Mouse (Mus musculus): ENCODE results near the gene Idnk. TPM values are rescaled to one million over a fixed set of nuclear protein-coding genes. Genes with fewer than 3 reads are reported as not detected.

The Idnk gene
- total and polyA plus RNA-seq, 3 experiments: 29.5 to 50.3 TPM; not detected in 1

DNA sequence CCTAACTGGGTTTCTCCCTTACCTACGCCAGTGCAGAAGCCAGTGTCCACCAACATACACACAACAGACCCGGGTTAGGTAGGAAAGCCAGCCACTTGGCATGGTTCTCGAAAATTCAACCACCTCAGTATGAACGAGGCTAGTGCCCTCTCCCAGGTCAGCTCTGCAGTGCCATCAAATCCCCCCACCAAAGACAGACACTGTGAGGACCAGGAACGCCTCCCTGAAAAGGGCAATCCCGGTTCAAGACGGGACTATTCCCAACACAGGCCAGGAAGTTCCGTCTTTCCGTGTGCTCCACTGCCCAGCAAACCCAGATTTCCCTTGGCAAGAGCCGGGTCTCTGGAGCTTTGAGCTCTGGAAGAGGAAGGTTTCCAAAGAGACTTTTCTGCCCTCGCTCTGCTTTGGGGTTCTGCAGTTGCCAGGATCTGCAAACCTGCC, 44.8 kb upstream of the Idnk start:
- no peak for TF ChIP-seq KAT2A (conservative IDR thresholded peaks at IDR 0.05; ENCODE audit: low read depth, low read length)
- TF ChIP-seq GABPA (IDR thresholded peaks at IDR 0.05; ENCODE audit: low read depth, low read length): no peak
- TF ChIP-seq MAZ (IDR thresholded peaks at IDR 0.05; ENCODE audit: low read depth, low read length): no peak
- TF ChIP-seq EP300 (IDR thresholded peaks at IDR 0.05; ENCODE audit: low read depth in 1 of 2, low read length in 2 of 2): no peak
- no peak for TF ChIP-seq POLR2A (IDR thresholded peaks at IDR 0.05; ENCODE audit: control insufficient read depth in 1 of 2, insufficient read depth in 1 of 2, low read depth in 1 of 2, low read length in 2 of 2, poor library complexity in 1 of 2)
- TF ChIP-seq RAD21 (IDR thresholded peaks at IDR 0.05; ENCODE audit: low read depth, low read length): no peak
- TF ChIP-seq USF1 (IDR thresholded peaks at IDR 0.05; ENCODE audit: low read depth, low read length): no peak
- TF ChIP-seq ETS1 (IDR thresholded peaks at IDR 0.05; ENCODE audit: low read depth, low read length): no peak
- no peak for TF ChIP-seq MXI1 (IDR thresholded peaks at IDR 0.05; ENCODE audit: low read depth, low read length)
- no peak for TF ChIP-seq MAX (IDR thresholded peaks at IDR 0.05; ENCODE audit: low read length)
- TF ChIP-seq NRF1 (IDR thresholded peaks at IDR 0.05; ENCODE audit: insufficient read depth, low read depth, low read length, poor library complexity, severe bottlenecking): no peak
- TF ChIP-seq MYB (IDR thresholded peaks at IDR 0.05; ENCODE audit: low read depth, low read length): no peak
- no peak for TF ChIP-seq TAL1 (IDR thresholded peaks at IDR 0.05; ENCODE audit: low read length)
- no peak for TF ChIP-seq UBTF (IDR thresholded peaks at IDR 0.05; ENCODE audit: borderline replicate concordance, insufficient read depth, low read depth, low read length)
- TF ChIP-seq ELF1 (IDR thresholded peaks at IDR 0.05; ENCODE audit: low read depth, low read length): no peak
- TF ChIP-seq POLR2AphosphoS2 (IDR thresholded peaks at IDR 0.05; ENCODE audit: low read length): no peak
- no peak for TF ChIP-seq BHLHE40 (IDR thresholded peaks at IDR 0.05; ENCODE audit: borderline replicate concordance, low read depth, low read length)
- no peak for TF ChIP-seq POLR2AphosphoS5 (IDR thresholded peaks at IDR 0.05; ENCODE audit: borderline replicate concordance, low read depth, low read length)
- Histone ChIP-seq H3K27me3 (ENCODE audit: control insufficient read depth in 1 of 2, insufficient read depth in 2 of 2, low read length in 2 of 2) (no peaks in the 10 kb centered on the region), H3K4me1 (ENCODE audit: control insufficient read depth in 1 of 2, insufficient read depth in 2 of 2, low read length in 2 of 2) (peaks cover 0 to 2% of the 10 kb centered on the region in 2 experiments; a peak in 1 of 4 replicates), H3K27ac (ENCODE audit: control insufficient read depth, low read depth, low read length) (no peak overlapping the region), H3K4me3 (ENCODE audit: control insufficient read depth in 1 of 2, insufficient read depth in 1 of 2, low read depth in 2 of 2, low read length in 2 of 2) (no peak overlapping the region), H3K36me3 (ENCODE audit: control insufficient read depth in 1 of 2, insufficient read depth in 2 of 2, low read length in 2 of 2) (no peaks in the 10 kb centered on the region), H3K9me3 (replicated peaks; ENCODE audit: insufficient read depth, low read length) (no peaks in the 10 kb centered on the region), H3K9ac (ENCODE audit: control insufficient read depth, low read depth, low read length, poor library complexity, severe bottlenecking) (no peak overlapping the region), H3K79me2 (ENCODE audit: control insufficient read depth, insufficient read depth, low read length, poor library complexity) (no peaks in the 10 kb centered on the region)
- no peak for DNase-seq (ENCODE audit: low read depth, low spot score)

DNA sequence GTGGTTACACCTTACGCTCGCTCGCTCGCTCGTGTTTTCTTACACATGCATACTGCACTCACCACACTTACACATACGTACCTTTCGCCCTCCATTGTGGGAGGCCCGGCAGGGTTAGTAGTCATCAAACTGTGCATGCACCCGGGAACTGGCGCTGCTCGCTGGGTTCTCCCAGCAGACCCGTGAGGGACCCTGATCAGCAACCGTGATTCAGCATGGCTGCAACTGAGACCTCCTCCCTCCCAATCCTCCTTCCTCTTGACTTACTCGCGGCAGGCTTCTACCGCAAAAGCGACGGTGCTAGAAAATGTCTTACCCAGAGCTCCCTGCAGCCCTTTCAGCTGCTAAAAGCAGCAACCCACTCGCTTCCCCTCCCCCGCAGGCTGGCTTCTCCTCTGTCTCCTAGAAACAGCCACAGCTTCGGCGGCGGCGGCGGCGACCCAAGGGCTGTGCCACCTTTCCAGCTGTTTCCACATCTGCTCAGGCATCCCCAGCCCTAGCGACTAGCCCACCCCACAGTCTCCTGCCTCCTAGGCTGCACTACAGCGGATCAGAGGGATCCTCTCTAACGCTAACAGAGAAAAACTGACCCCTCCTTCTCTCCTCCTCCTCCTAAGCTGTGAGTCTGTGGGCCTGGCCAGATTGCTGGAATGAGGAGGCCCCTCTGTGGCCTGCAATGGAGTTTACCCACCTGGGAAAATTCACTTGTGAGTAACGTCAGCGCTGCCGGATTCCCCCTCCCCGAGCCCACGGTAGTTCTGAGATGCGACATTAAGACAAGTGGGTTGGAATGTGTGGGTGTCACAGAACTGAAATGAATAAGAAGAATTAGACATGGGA, 44.2 kb upstream of the Idnk start, which contains the start of gene Klhl3:
Gene Klhl3 (minus strand): TSS at position 532 of the 840 bp plus-strand sequence.
- no peaks in the 10 kb centered on the region for H3K36me3 ChIP-seq (ENCODE audit: control insufficient read depth in 1 of 2, insufficient read depth in 2 of 2, low read length in 2 of 2)
- H3K27me3 ChIP-seq (ENCODE audit: control insufficient read depth in 1 of 2, insufficient read depth in 2 of 2, low read length in 2 of 2): no peaks in the 10 kb centered on the region
- no peak for DNase-seq (ENCODE audit: low read depth, low spot score)
- no peak within 1 kb of the TSS for H3K27ac ChIP-seq (ENCODE audit: control insufficient read depth, low read depth, low read length)
- H3K4me1 ChIP-seq (ENCODE audit: control insufficient read depth in 1 of 2, insufficient read depth in 2 of 2, low read length in 2 of 2): peaks cover 0 to 2% of the 10 kb centered on the region in 2 experiments; a peak in 1 of 4 replicates
- no peak for TF ChIP-seq UBTF (IDR thresholded peaks at IDR 0.05; ENCODE audit: borderline replicate concordance, insufficient read depth, low read depth, low read length)
- no peak for TF ChIP-seq RCOR1 (IDR thresholded peaks at IDR 0.05; ENCODE audit: low read depth, low read length)
- no peak for TF ChIP-seq CHD2 (IDR thresholded peaks at IDR 0.05; ENCODE audit: low read length)
- TF ChIP-seq TAL1 (IDR thresholded peaks at IDR 0.05; ENCODE audit: low read length): no peak
- TF ChIP-seq BHLHE40 (IDR thresholded peaks at IDR 0.05; ENCODE audit: borderline replicate concordance, low read depth, low read length): no peak
- TF ChIP-seq TCF12 (IDR thresholded peaks at IDR 0.05; ENCODE audit: low read depth, low read length): no peak
- no peak for TF ChIP-seq MYC (IDR thresholded peaks at IDR 0.05; ENCODE audit: low read depth, low read length)
- TF ChIP-seq ZKSCAN1 (IDR thresholded peaks at IDR 0.05; ENCODE audit: low read depth, low read length): no peak
- no peak for TF ChIP-seq KAT2A (conservative IDR thresholded peaks at IDR 0.05; ENCODE audit: low read depth, low read length)
- no peak for TF ChIP-seq MXI1 (IDR thresholded peaks at IDR 0.05; ENCODE audit: low read depth, low read length)
- TF ChIP-seq RAD21 (IDR thresholded peaks at IDR 0.05; ENCODE audit: low read depth, low read length): no peak
- no peak for TF ChIP-seq USF1 (IDR thresholded peaks at IDR 0.05; ENCODE audit: low read depth, low read length)
- no peak within 1 kb of the TSS for H3K9ac ChIP-seq (ENCODE audit: control insufficient read depth, low read depth, low read length, poor library complexity, severe bottlenecking)
- H3K79me2 ChIP-seq (ENCODE audit: control insufficient read depth, insufficient read depth, low read length, poor library complexity): no peaks in the 10 kb centered on the region
- H3K9me3 ChIP-seq (replicated peaks; ENCODE audit: insufficient read depth, low read length): no peaks in the 10 kb centered on the region
- no peak within 1 kb of the TSS for H3K4me3 ChIP-seq (ENCODE audit: control insufficient read depth in 1 of 2, insufficient read depth in 1 of 2, low read depth in 2 of 2, low read length in 2 of 2)

Measured in MEL (cell line).